Mouse (Mus musculus): Measurements from ENCODE around the gene Gm20503. TPM values are rescaled to one million over a fixed set of nuclear protein-coding genes. Genes with fewer than 3 reads are reported as not detected.

Gm20503 gene
- total and polyA plus RNA-seq, 3 experiments, result 0.13 to 0.70 TPM; not detected in 1

- Histone ChIP-seq H3K9ac (ENCODE audit: insufficient read depth, low read depth) (no peak overlapping the region), H3K9me3 (replicated peaks; ENCODE audit: low read length) (no peaks in the 10 kb centered on the region), H3K4me3 (replicated peaks in 1 of 3; ENCODE audit: low read depth in 2 of 3, low read length in 2 of 3, poor library complexity in 1 of 3) (no peak overlapping the region), H3K27me3 (replicated peaks) (no peaks in the 10 kb centered on the region), H3K4me2 (ENCODE audit: insufficient read depth, low read depth, poor library complexity, severe bottlenecking) (no peak overlapping the region), H3K4me1 (ENCODE audit: control insufficient read depth in 1 of 2, insufficient read depth in 2 of 2) (peaks cover 8 to 46% of the 10 kb centered on the region in 2 experiments; a peak in 3 of 4 replicates), H3K36me3 (replicated peaks in 1 of 2; ENCODE audit: control insufficient read depth in 1 of 2, insufficient read depth in 1 of 2, low read length in 1 of 2) (no peaks in the 10 kb centered on the region), H3K79me2 (replicated peaks; ENCODE audit: control insufficient read depth, extremely low read depth, insufficient read depth, poor library complexity, severe bottlenecking) (no peaks in the 10 kb centered on the region), H3K27ac (ENCODE audit: insufficient read depth, low read depth) (no peak overlapping the region)
- in situ Hi-C loops (cut with MboI; ENCODE audit: low pct_ligation_motif_present, low pct_unique_long_range_greater_than_20kb, low sequenced_read_pairs) (loop anchor here (10.0 kb wide), 1 partner anchor 53 kb away; no protein-coding TSS in a partner anchor), dilution Hi-C loops (cut with MboI; ENCODE audit: extremely low pct_ligation_motif_present, extremely low pct_unique_long_range_greater_than_20kb, low sequenced_read_pairs) (no loop called here)
- no peak for TF ChIP-seq JUN (IDR thresholded peaks at IDR 0.05; ENCODE audit: insufficient read depth, low read depth, low read length)
- TF ChIP-seq ZC3H11A (IDR thresholded peaks at IDR 0.05; ENCODE audit: low read depth, low read length), result no peak
- no peak for DNase-seq (ENCODE audit: extremely low read depth)
Observed at GRCm38 (mm10) chr4:58992195-58992594, 10.8 kb upstream of the Gm20503 start.

DNA sequence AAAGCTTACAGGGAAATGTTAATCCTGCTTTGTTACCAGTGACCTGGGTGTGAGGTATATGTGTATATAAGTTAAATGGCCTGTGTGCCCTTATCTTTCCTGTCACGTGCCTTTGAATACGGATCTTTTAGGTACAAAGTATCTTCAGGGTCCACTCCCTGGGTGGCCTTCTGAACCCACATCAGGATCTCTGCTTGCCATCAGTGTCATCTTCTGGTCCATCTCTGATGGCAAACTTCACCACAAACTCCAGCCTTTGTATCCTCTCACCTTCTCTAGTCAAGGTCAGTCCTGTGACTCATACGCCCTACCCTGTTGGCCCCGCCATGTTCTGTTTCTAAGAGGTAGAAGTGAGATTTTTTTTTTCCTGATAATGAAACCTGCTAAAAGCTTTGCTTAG is 8.2 kb upstream of the Gm20503 start, which contains the start of gene Dnajc25:
Gene Dnajc25 (plus strand): TSS at position 301 of the 400 bp plus-strand sequence.
- Histone ChIP-seq H3K36me3 (replicated peaks in 1 of 2; ENCODE audit: control insufficient read depth in 1 of 2, insufficient read depth in 1 of 2, low read length in 1 of 2) (no peaks in the 10 kb centered on the region), H3K9ac (ENCODE audit: insufficient read depth, low read depth) (no peak within 1 kb of the TSS)
- TF ChIP-seq MXI1 (IDR thresholded peaks at IDR 0.05; ENCODE audit: low read depth, low read length) (no peak), ZMIZ1 (IDR thresholded peaks at IDR 0.05; ENCODE audit: low read depth, low read length) (no peak), HCFC1 (IDR thresholded peaks at IDR 0.05; ENCODE audit: low read depth, low read length) (no peak), MAZ (IDR thresholded peaks at IDR 0.05; ENCODE audit: low read depth, low read length) (no peak), POLR2A (IDR thresholded peaks at IDR 0.05; ENCODE audit: low read depth, low read length) (no peak), EP300 (IDR thresholded peaks at IDR 0.05; ENCODE audit: low read length) (no peak), USF2 (conservative IDR thresholded peaks at IDR 0.05; ENCODE audit: low read depth, low read length) (no peak), SMC3 (IDR thresholded peaks at IDR 0.05; ENCODE audit: low read depth, low read length) (no peak), USF1 (IDR thresholded peaks at IDR 0.05; ENCODE audit: low read depth, low read length) (no peak)

GRCm38 (mm10) chr4:58995251-58995693 is 7.7 kb upstream of the Gm20503 start:
- Histone ChIP-seq H3K79me2 (replicated peaks; ENCODE audit: control insufficient read depth, extremely low read depth, insufficient read depth, poor library complexity, severe bottlenecking) (no peaks in the 10 kb centered on the region), H3K36me3 (replicated peaks in 1 of 2; ENCODE audit: control insufficient read depth in 1 of 2, insufficient read depth in 1 of 2, low read length in 1 of 2) (no peaks in the 10 kb centered on the region), H3K4me1 (ENCODE audit: control insufficient read depth in 1 of 2, insufficient read depth in 2 of 2) (peaks cover 0 to 28% of the 10 kb centered on the region in 2 experiments; a peak in 2 of 4 replicates), H3K9me3 (replicated peaks; ENCODE audit: low read length) (no peaks in the 10 kb centered on the region), H3K27ac (ENCODE audit: insufficient read depth, low read depth) (no peak overlapping the region), H3K4me3 (replicated peaks in 1 of 3; ENCODE audit: low read depth in 2 of 3, low read length in 2 of 3, poor library complexity in 1 of 3) (no peak overlapping the region), H3K9ac (ENCODE audit: insufficient read depth, low read depth) (no peak overlapping the region), H3K4me2 (ENCODE audit: insufficient read depth, low read depth, poor library complexity, severe bottlenecking) (no peak overlapping the region), H3K27me3 (replicated peaks) (no peaks in the 10 kb centered on the region)
- in situ Hi-C loops (cut with MboI; ENCODE audit: low pct_ligation_motif_present, low pct_unique_long_range_greater_than_20kb, low sequenced_read_pairs) (loop anchor here (10.0 kb wide), 1 partner anchor 50 kb away; no protein-coding TSS in a partner anchor), dilution Hi-C loops (cut with MboI; ENCODE audit: extremely low pct_ligation_motif_present, extremely low pct_unique_long_range_greater_than_20kb, low sequenced_read_pairs) (no loop called here)
- no peak for TF ChIP-seq POLR2A (IDR thresholded peaks at IDR 0.05; ENCODE audit: low read depth, low read length)
- no peak for TF ChIP-seq IRF4 (IDR thresholded peaks at IDR 0.05; ENCODE audit: low read depth, low read length)
- TF ChIP-seq SIN3A (IDR thresholded peaks at IDR 0.05; ENCODE audit: low read length), result no peak
- no peak for TF ChIP-seq JUN (IDR thresholded peaks at IDR 0.05; ENCODE audit: insufficient read depth, low read depth, low read length)
- TF ChIP-seq MXI1 (IDR thresholded peaks at IDR 0.05; ENCODE audit: low read depth, low read length), result no peak
- TF ChIP-seq USF2 (conservative IDR thresholded peaks at IDR 0.05; ENCODE audit: low read depth, low read length), result no peak
- TF ChIP-seq ZKSCAN1 (IDR thresholded peaks at IDR 0.05; ENCODE audit: borderline replicate concordance, low read depth, low read length), result no peak
- no peak for TF ChIP-seq HCFC1 (IDR thresholded peaks at IDR 0.05; ENCODE audit: low read depth, low read length)
- TF ChIP-seq CTCF (conservative IDR thresholded peaks at IDR 0.05 in 1 of 2, IDR thresholded peaks at IDR 0.05 in 1 of 2; ENCODE audit: low read depth in 2 of 2, low read length in 2 of 2), result no peak
- TF ChIP-seq MAFK (IDR thresholded peaks at IDR 0.05; ENCODE audit: insufficient replicate concordance, low read length), result no peak
- no peak for DNase-seq (ENCODE audit: extremely low read depth)

More for the DNA sequence above, 8.2 kb upstream of the Gm20503 start, which contains the start of gene Dnajc25:
- in situ Hi-C loops (cut with MboI; ENCODE audit: low pct_ligation_motif_present, low pct_unique_long_range_greater_than_20kb, low sequenced_read_pairs), result loop anchor here (10.0 kb wide), 1 partner anchor 50 kb away; no protein-coding TSS in a partner anchor
- Histone ChIP-seq H3K4me2 (ENCODE audit: insufficient read depth, low read depth, poor library complexity, severe bottlenecking) (no peak within 1 kb of the TSS), H3K79me2 (replicated peaks; ENCODE audit: control insufficient read depth, extremely low read depth, insufficient read depth, poor library complexity, severe bottlenecking) (no peaks in the 10 kb centered on the region), H3K27ac (ENCODE audit: insufficient read depth, low read depth) (no peak within 1 kb of the TSS), H3K4me3 (replicated peaks in 1 of 3; ENCODE audit: low read depth in 2 of 3, low read length in 2 of 3, poor library complexity in 1 of 3) (no peak within 1 kb of the TSS), H3K9me3 (replicated peaks; ENCODE audit: low read length) (no peaks in the 10 kb centered on the region), H3K4me1 (ENCODE audit: control insufficient read depth in 1 of 2, insufficient read depth in 2 of 2) (peaks cover 0 to 29% of the 10 kb centered on the region in 2 experiments; a peak in 2 of 4 replicates), H3K27me3 (replicated peaks) (no peaks in the 10 kb centered on the region)
- DNase-seq (ENCODE audit: extremely low read depth), result no peak
- dilution Hi-C loops (cut with MboI; ENCODE audit: extremely low pct_ligation_motif_present, extremely low pct_unique_long_range_greater_than_20kb, low sequenced_read_pairs), result no loop called here

Measured in CH12.LX (cell line).